Mouse (Mus musculus) neural tube, embryonic 15.5 days (tissue): Measurements from ENCODE around the gene Naa10. TPM values are rescaled to one million over a fixed set of nuclear protein-coding genes. Genes with fewer than 3 reads are reported as not detected.
A peak's percentile ranks its signal among the peaks of the same experiment; 100 is the strongest.

Experiments used
- ATAC-seq: fragments of 200-750 bp; cut with Nextera tagmentation; 2 replicates; pipeline ENCODE4 v1.8.0; 2017; ENCODE audit warnings: mild to moderate bottlenecking, moderate TSS enrichment, moderate library complexity; ENCODE audit not compliant: low FRiP score
- H3K27ac ChIP-seq: fragments of 300-500 bp; sonication (generic); replicated peaks from 2 replicates; pipeline ENCODE4 v1.5.1; 2015; ENCODE audit warnings: mild to moderate bottlenecking, inconsistent platforms
- H3K27me3 ChIP-seq: fragments of 300-500 bp; sonication (generic); replicated peaks from 2 replicates; pipeline ENCODE4 v1.6.1; 2015; ENCODE audit warnings: inconsistent platforms
- H3K36me3 ChIP-seq: fragments of 300-500 bp; sonication (generic); 2 replicates; pipeline ENCODE4 v1.6.1; 2015; ENCODE audit warnings: inconsistent platforms
- H3K4me1 ChIP-seq: fragments of 300-500 bp; sonication (generic); 2 replicates; pipeline ENCODE4 v1.6.1; 2015; ENCODE audit warnings: inconsistent platforms
- H3K4me2 ChIP-seq: fragments of 300-500 bp; sonication (generic); 2 replicates; pipeline ENCODE4 v1.6.1; 2015; ENCODE audit warnings: inconsistent platforms, mild to moderate bottlenecking, moderate library complexity
- H3K4me3 ChIP-seq: fragments of 300-500 bp; sonication (generic); replicated peaks from 2 replicates; pipeline ENCODE4 v1.5.1; 2015; ENCODE audit warnings: mild to moderate bottlenecking, inconsistent platforms
- H3K9ac ChIP-seq: fragments of 300-500 bp; sonication (generic); replicated peaks from 2 replicates; pipeline ENCODE4 v1.6.1; 2015; ENCODE audit warnings: mild to moderate bottlenecking, inconsistent platforms
- H3K9me3 ChIP-seq: fragments of 300-500 bp; sonication (generic); replicated peaks from 2 replicates; pipeline ENCODE4 v1.6.1; 2016; ENCODE audit warnings: inconsistent platforms
- WGBS: fragments of 180-500 bp; shearing (Covaris S2); methylation state at CpG from one replicate; pipeline ENCODE4 v1.1.7; 2015; ENCODE audit warnings: mixed read lengths; 5-methylcytosine and 5-hydroxymethylcytosine counted together
- polyA plus RNA-seq: library from polyadenylated mRNA; unstranded; fragments of >200 nt; fragmentation: Nextera tagmentation; extraction: Ambion mirVana; gene quantifications from 2 replicates; pipeline ENCODE4 v1.2.1, GENCODE M21; 2015

The Naa10 gene
- polyA plus RNA-seq, 1 experiment from 2014 or later = 110 TPM

DNA sequence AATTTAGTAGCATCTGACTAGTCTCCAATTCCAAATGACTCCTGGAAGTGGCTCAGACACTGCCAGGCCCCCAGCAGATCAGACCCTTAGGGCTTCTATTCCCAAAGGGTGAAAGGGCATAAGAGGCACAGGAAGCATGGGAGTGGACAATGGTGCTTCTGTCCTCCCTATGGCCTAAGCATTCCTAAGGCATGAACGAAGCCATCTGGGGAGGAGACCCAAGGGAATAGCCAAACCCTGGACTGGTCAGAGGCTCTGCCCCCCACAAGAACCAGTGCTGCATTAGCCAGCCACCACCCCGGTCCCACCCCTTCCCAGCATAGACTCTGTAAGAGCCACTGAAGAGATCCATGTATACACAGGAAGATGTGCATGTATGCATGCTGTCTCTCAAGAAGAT is 45.9 kb downstream of the Naa10 start:
- Histone ChIP-seq H3K9me3 (no peaks in the 10 kb centered on the region), H3K4me3 (no peak overlapping the region)
- ATAC-seq = no peak

DNA sequence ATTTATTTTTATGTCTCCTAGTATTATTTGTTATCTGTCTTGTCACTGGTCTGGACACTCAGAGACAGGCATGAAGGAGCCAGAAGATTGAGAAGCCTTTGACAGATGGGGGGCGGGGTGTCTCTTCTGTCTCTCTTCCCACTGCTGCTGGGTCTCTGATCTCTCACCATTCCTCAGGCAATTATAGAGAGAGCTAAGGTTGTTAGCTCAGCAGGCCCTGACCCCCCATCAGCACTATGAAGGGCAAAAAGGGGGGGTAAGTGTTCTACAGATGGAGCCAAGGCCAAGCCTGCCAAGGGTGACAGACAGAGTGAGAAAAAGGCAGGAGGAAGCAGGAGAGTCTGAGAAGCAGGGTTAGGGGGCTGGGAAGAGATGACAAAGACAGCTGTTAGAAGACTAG is 49.8 kb downstream of the Naa10 start:
- H3K27me3 ChIP-seq = no peaks in the 10 kb centered on the region
- peaks cover 6% of the 10 kb centered on the region; the same call in 1 of the 2 replicates for H3K4me1 ChIP-seq
- no peak overlapping the region for H3K4me2 ChIP-seq
- 45% methylated on average over 1 of the region's 1 CpGs for WGBS
- no peak overlapping the region for H3K9ac ChIP-seq
- H3K27ac ChIP-seq = no peak overlapping the region
- no peak overlapping the region for H3K4me3 ChIP-seq
- no peak for ATAC-seq
- no peaks in the 10 kb centered on the region for H3K9me3 ChIP-seq
- H3K36me3 ChIP-seq = no peaks in the 10 kb centered on the region

More for the DNA sequence above, 45.9 kb downstream of the Naa10 start:
- WGBS = 72% methylated on average over 2 of the region's 2 CpGs
- no peak overlapping the region for H3K9ac ChIP-seq
- no peaks in the 10 kb centered on the region for H3K27me3 ChIP-seq
- peaks cover 12% of the 10 kb centered on the region; the same call in 1 of the 2 replicates for H3K4me1 ChIP-seq
- H3K4me2 ChIP-seq = peak overlapping the region; percentile 32
- H3K36me3 ChIP-seq = no peaks in the 10 kb centered on the region
- H3K27ac ChIP-seq = no peak overlapping the region

DNA sequence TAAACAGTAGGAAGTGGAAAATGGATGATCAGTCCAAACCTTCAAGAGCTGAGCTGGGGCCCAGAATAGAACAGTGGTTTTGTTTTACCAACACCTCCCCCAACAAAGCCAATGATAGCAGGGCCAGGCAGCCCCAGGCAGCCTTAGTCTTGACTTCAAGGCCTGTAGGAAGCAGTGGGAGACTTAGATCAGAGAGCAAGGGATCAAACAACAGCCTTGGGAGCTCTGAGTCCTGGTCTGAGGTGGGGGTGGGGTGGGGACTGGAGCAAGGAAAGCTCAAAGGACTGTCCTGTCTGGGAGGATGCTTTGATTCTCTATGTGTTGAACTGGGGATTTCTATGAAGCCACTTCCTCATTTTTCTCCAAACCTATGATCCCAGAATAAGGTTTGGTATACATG is 50.3 kb downstream of the Naa10 start:
- no peaks in the 10 kb centered on the region for H3K9me3 ChIP-seq
- no peak overlapping the region for H3K27ac ChIP-seq
- H3K27me3 ChIP-seq = no peaks in the 10 kb centered on the region
- no peaks in the 10 kb centered on the region for H3K36me3 ChIP-seq
- no peak overlapping the region for H3K4me2 ChIP-seq
- no peak overlapping the region for H3K4me3 ChIP-seq
- H3K4me1 ChIP-seq = peaks cover 6% of the 10 kb centered on the region; the same call in 1 of the 2 replicates
- H3K9ac ChIP-seq = no peak overlapping the region
- ATAC-seq = no peak

DNA sequence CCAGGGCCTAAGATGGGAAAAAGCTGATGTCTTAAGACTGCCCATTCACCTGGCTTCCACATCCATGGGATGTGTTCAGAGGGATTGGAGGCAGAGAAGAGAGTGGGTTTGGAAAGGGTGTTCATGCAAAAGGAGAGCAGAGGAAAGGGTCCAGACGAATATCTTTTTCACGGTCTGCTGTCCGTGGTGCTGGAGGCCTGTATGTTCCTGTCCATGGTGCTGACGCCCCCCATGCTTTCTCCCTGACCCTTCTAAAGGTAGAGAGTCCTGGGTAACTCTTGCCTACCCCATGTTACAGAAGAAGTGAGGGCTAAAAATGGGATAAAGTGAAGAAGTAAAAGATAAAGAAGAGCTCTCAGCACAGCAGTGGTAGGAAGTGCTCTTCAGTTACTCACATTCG is 52.4 kb downstream of the Naa10 start:
- H3K4me2 ChIP-seq = no peak overlapping the region
- WGBS = 12% methylated on average over 5 of the region's 5 CpGs
- H3K4me3 ChIP-seq = no peak overlapping the region
- no peaks in the 10 kb centered on the region for H3K9me3 ChIP-seq
- H3K4me1 ChIP-seq = peaks cover 6% of the 10 kb centered on the region; the same call in 1 of the 2 replicates
- H3K36me3 ChIP-seq = no peaks in the 10 kb centered on the region
- H3K9ac ChIP-seq = no peak overlapping the region
- no peaks in the 10 kb centered on the region for H3K27me3 ChIP-seq
- H3K27ac ChIP-seq = no peak overlapping the region
- ATAC-seq = no peak

DNA sequence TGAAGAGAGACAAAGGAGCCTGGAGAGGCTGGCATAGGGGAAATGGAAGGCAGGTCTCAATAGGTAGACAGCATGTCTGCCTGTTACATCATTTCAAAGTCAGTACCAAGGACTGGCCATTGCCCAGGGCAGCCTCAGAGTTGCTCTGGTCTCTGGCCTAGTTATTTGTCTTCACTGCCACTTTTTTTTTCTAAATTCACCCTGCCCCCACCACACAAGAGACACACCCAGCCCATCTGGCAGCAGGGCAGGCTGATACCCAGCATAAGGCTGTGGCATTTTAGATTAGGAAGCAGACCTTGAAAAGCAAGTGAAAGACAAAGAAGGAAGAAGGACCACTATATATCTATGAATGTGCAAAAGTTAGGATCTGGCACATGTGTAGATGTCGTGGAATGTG is 53.9 kb downstream of the Naa10 start:
- 84% methylated on average over 1 of the region's 1 CpGs for WGBS
- no peak overlapping the region for H3K27ac ChIP-seq
- H3K4me2 ChIP-seq = no peak overlapping the region
- H3K27me3 ChIP-seq = no peaks in the 10 kb centered on the region
- H3K9me3 ChIP-seq = no peaks in the 10 kb centered on the region
- peaks cover 3% of the 10 kb centered on the region; the same call in 1 of the 2 replicates for H3K36me3 ChIP-seq
- no peak overlapping the region for H3K4me3 ChIP-seq
- peaks cover 6% of the 10 kb centered on the region; the same call in 1 of the 2 replicates for H3K4me1 ChIP-seq
- H3K9ac ChIP-seq = no peak overlapping the region
- no peak for ATAC-seq

DNA sequence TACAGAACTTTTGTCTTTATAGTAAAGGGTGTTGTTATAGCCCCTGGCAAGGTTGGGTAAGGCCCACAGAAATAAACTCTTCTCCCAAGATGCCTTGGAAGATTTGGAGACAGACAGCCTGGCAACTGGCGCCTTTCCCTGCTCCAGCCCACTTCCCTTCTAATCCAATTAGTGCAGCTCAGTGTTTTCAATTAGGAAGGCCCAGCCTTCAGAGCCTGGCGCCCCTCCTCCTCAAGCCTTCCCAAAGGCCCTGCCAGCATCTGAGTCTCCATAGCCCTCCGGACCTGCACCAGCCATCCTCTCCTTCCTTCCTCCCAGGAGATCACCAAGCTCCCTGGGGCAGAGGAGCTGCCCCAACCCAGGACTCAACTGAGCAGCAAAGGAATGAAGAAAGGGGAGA is 54.5 kb downstream of the Naa10 start:
- Histone ChIP-seq H3K4me1 (peaks cover 6% of the 10 kb centered on the region; the same call in 1 of the 2 replicates), H3K27ac (no peak overlapping the region), H3K9me3 (no peaks in the 10 kb centered on the region), H3K4me2 (no peak overlapping the region), H3K36me3 (peaks cover 9% of the 10 kb centered on the region; the same call in 1 of the 2 replicates), H3K4me3 (no peak overlapping the region), H3K9ac (no peak overlapping the region), H3K27me3 (no peaks in the 10 kb centered on the region)
- 32% methylated on average over 3 of the region's 3 CpGs for WGBS
- no peak for ATAC-seq

Other genes starting within 250 kb of the Naa10 start
- 8.2 TPM in 2 replicates for gene Slc6a8, start 248.8 kb downstream of the Naa10 start, polyA plus RNA-seq
- gene Bcap31, start 205.8 kb downstream of the Naa10 start, polyA plus RNA-seq = 146 and 166 TPM in 2 replicates
- 13.6 and 15.5 TPM in 2 replicates for gene Abcd1, start 205.3 kb downstream of the Naa10 start, polyA plus RNA-seq
- 0.70 and 0.92 TPM in 2 replicates for gene Plxnb3, start 164.9 kb downstream of the Naa10 start, polyA plus RNA-seq
- gene Srpk3, start 147.5 kb downstream of the Naa10 start, polyA plus RNA-seq = 3.6 and 4.8 TPM in 2 replicates
- gene Idh3g, start 135.0 kb downstream of the Naa10 start, polyA plus RNA-seq = 276 TPM in 2 replicates
- gene Ssr4, start 134.9 kb downstream of the Naa10 start, polyA plus RNA-seq = 158 and 163 TPM in 2 replicates
- gene Pdzd4, start 97.0 kb downstream of the Naa10 start, polyA plus RNA-seq = 3.6 and 4.5 TPM in 2 replicates
- 0.05 and 0.20 TPM in 2 replicates for gene Avpr2, start 29.8 kb downstream of the Naa10 start, polyA plus RNA-seq
- gene L1cam, start 25.8 kb downstream of the Naa10 start, polyA plus RNA-seq = 86.3 and 95.4 TPM in 2 replicates
- 3.9 and 6.3 TPM in 2 replicates for gene Arhgap4, start 74 bp downstream of the Naa10 start, polyA plus RNA-seq
- 10.4 and 24.7 TPM in 2 replicates for gene Renbp, start 8.9 kb upstream of the Naa10 start, polyA plus RNA-seq
- gene Hcfc1, start 44.4 kb upstream of the Naa10 start, polyA plus RNA-seq = 40.4 and 41.4 TPM in 2 replicates
- gene Irak1, start 102.0 kb upstream of the Naa10 start, polyA plus RNA-seq = 42.3 and 51.5 TPM in 2 replicates
- not detected in 2 replicates for gene Opn1mw, start 205.5 kb upstream of the Naa10 start, polyA plus RNA-seq
- gene Mecp2, start 213.4 kb upstream of the Naa10 start, polyA plus RNA-seq = 11.2 and 11.7 TPM in 2 replicates
- not detected in 2 replicates for gene Tex28, start 245.9 kb upstream of the Naa10 start, polyA plus RNA-seq